Mouse (Mus musculus) lung, postnatal 14 days (tissue): ENCODE measurements around the gene Plxdc1.
"Not testable (repeated sequence)": the region's sequence is repeated elsewhere in the genome, so short reads cannot be mapped to it uniquely, and the experiment has no call there.

Experiments
- DNase-seq: peaks from one replicate; pipeline ENCODE4 v3.0.0; 2021

Plxdc1 gene

DNA sequence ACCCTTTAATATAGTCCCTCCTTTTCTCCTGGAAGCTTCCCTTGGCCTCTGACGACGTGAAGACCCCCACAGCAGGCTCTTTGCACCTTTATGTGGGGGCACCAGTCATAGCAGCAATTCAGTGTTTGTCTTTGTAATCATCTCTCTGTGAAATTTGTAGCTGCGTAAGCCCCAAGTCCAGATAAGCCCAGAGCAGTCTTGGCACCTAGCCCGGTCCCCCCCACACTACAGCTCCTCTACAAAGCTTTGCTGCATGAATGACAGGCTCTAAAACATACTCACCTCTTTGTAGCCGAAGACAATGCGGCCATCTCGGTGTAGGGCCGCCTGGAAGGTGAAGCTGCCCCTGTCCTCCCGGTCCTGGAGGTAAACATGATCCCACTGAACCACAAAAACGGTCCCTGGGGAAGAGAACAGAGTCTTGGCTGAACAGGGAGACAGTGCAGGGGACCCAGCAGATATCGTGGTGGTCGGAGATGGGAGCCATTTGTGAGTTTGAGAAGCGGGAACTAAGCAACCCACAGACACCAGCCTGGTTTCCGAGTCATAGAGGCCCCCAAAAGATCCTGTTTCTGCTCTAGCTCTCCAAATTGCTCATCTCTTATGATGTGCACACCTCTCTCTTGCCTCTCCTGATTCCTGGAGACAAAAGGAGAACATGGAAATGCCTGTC, 31.6 kb downstream of the Plxdc1 start:
- no peak for DNase-seq

DNA sequence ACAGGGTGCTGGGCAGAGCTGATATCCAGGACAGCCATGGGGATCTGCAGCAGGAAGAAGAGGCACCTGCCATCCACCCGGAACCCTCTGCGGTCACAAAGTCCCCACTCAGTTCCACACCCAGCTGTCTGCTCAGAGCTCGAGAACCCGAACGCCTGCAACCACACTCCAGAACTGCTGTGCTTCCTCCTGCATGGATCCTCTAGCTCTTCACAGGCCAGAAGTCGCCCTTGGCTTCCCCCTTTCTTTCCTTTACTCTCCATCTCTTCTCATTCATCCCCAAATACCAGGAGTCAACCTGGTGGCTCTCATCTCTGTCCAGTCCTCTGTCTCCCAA, 32.3 kb downstream of the Plxdc1 start:
- no peak for DNase-seq

DNA sequence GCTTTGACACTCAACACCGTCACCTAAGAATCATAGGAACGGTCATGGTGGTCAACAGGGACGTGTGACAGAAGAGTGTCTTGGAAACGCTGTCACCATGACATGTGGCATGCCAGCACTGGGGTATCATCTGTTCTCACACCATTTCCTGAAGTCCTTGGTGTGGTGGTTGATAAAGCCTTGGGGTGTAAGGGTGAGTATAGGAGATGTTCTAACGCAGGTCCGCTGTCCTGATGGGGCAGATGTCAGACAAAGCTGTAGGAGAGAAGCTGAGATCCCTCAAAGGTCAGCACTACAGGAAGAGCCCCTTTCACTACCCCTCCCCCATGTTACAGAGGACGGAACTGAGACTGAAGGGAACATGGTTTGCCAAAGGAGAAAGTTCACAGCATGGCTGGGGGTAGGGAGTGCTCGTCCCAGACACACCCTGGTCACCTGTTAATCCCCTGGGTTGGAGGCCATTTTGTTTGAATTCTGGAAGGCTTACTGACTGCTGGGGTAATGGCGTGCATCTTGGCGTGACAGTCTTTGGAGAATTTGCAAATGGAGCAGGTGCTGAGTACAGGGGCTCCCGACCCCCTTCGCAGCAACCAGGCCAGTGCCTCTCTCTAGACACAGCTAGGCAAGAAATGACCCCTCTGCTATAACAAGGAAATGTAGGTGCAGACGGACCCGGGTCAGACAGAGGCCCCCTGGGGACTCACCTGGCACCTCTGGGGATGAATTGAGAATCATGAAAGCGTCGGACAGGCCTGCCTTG, 32.9 kb downstream of the Plxdc1 start:
- no peak for DNase-seq

DNA sequence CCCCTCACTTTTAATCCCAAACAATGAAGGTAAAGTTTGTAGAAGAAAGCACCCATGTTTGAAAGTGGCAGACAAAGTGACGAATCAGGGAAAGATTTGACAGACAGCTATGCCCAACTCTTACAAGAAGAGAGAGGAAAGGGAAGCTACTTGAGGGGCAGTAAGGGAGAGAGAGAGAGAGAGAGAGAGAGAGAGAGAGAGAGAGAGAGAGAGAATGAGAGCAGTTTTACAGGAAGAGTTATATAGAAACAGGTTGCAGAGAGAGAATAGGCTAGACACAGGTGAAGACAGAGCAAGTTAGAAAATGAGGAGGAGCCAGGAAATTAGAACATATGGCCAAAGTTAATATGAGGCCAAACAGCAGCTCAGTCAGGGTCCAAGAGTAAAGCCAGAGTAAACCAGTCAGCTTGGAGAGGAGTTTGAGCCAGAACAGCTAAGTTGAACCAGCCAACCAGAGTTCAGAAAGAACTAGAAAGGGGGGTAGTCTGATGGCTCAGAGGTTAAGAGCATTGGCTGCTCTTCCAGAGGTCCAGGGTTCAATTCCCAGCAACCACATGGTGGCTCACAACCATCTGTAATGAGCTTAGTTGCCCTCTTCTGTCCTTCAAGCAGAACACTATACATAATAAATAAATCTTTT, 33.8 kb downstream of the Plxdc1 start:
- DNase-seq: no peak

DNA sequence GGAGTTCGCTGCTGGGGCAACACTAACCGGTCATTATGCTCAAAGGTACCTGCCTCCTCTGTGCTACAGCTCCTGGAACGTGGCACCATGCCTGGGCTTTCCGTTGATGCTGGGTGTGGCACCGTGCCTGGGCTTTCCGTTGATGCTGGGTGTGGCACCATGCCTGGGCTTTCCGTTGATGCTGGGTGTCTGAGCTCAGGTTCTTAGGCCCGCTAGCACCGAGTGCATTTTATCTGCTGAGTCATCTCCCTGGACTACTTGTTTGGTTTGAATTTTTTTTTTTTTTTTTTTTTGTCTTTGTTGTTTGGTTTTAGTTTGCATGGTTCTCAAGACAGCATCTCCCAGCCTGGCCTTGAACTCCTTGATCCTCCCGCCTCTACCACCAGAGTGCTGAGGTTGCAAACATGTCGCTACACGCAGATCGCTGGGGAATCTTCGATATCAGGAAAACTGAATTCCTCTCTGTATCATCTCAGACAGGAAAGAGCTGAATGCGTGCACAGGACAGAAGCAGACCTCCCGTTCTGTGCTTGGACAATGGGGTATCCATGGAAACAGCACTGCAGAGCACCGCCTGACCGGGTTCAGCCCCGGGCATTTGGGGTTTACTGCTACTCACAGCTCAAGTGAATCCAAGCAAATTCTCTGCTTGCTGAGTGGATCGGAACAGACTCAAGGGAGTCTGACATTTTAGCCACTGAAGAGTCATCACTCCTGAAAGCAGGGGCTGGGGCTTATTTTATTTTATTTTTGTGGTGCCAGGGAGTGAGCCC, 36.4 kb downstream of the Plxdc1 start:
- DNase-seq: no peak

DNA sequence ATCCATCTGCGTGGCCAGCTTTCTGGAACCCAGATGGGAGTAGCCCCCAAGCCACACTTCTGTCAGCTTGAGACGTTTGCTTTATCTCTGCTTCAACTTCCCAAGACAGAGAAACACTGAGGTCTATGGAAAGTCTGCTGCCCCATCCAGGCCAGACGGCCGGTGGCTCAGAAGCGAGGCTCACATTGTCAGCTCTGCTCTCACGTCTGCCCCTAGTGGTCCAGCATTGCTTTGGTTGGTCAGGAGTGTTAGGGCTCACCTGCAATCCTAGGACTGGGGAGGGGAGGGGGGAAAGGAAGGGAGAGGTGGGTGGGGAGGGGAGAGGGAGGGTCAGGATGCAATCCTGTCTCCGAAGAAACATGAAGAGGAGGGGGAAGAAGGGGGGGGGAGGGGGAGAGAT, 38.8 kb downstream of the Plxdc1 start:
- DNase-seq: peak; percentile 41

DNA sequence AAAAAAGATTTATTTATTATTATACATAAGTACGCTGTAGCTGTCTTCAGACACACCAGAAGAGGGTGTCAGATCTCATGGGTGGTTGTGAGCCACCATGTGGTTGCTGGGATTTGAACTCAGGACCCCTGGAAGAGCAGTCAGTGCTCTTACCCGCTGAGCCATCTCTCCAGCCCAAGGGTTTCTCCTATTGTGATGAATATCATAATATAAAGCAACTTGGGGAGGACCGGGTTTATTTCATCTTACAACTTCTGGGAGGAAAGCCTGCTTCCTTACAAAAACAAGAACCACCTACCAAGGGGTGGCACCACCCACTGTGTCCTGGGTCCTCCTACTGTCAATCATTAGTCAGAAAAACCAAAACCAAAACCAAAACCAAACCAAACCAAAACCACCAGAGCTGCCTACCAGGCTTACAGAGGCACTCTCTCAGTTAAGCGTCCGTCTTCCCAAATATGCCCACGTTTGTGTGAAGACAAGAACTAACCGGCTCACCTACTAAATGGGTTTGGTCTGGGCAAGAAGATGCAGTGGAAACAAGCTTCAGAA, 40.4 kb downstream of the Plxdc1 start:
- DNase-seq: not testable (repeated sequence)

DNA sequence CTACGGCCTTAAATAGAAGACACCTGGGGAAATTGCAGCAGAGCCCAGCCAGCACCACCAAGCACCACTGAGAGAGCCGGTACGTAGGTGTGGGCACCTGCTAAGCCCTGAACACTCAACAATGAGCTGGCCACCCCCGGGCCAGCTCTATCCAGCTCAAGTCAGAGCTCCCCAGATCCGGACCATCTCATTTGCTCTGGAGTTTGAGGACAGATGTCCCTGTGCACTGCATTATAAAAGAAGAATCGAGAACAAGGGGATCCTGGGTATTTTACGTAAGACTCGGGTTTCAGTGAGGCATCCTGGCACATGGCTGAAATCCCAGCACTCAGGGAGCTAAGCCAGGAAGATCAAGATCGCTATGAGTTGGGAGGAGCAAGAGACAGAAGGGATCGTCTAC, 41.2 kb downstream of the Plxdc1 start:
- no peak for DNase-seq

DNA sequence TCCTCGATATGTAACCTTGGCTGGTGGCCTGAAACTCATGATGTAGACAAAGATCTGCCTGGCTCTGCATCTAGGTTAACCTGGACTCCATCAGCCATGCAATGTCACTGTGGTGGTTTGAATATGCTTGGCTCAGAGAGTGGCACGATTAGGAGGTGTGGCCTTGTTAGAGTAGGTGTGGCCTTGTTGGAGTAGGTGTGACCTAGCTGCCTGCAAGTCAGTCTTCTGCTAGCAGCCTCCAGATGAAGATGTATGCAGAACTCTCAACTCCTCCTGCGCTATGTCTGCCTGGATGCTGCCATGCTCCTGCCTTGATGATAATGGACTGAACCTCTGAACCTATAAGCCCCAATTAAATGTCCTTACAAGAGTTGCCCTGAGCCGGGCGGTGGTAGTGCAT, 43.0 kb downstream of the Plxdc1 start:
- no peak for DNase-seq

DNA sequence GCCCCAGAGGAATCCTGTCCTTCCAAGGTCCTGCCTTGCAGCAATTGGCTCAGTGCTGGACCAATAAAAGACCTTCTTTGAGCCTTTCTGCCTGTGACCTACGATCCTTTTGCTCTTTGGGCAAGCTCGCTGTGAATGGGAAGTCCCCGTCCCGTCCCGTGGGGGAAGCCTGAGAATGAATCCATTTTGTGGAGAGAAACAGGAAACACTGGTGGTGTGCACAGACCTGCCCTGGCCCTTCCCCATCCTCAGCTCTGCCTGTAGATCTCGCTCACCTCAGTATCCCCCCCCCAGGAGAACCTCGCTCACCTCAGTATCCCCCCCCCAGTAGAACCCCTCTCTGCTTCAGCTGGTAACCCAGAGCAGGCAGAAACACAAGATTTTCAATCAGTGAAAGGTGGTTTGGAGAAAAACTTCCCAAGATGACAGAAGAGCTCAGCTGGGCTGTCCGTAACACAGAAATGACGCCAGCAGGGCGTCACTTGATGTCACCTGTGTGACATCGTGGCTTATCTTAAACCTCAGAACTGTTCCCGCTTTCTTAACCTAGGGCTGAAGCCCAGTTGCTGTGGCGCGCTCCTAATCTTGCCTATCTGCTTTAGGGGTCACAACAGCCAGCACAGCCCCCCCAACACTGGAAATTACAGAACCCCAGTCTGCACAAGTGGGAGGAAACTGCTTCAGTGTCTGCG, 43.7 kb downstream of the Plxdc1 start:
- no peak for DNase-seq

DNA sequence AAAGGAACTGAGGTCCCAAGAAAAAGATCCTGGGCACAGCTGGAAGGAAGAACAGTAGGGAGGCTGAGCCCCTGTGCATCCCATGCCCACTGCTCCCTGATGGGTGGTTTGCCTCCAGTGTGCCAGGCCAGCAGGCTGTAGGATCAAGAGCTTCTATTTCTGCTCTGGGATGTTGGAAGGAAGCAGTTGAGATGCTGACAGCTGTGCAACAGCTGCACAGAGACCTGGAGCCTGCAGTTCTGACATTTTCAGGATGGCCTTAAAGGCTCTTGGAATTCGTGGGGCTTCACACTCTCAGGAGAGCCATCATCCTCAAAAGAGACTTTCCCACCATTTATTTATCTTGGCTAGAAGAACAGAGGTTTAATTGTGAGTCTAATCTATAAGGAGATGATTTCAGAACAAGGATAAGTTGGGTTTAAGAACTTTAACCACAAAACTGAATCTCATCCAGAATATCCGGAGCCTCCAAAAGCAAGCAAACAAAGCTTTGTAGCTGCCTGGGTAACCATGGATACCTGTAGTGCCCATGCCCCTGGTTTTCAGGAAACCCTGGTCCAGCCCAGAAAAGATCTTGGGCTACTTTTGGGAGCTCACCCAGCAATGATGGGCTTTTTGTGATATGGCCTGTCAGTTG, 48.7 kb downstream of the Plxdc1 start:
- no peak for DNase-seq

DNA sequence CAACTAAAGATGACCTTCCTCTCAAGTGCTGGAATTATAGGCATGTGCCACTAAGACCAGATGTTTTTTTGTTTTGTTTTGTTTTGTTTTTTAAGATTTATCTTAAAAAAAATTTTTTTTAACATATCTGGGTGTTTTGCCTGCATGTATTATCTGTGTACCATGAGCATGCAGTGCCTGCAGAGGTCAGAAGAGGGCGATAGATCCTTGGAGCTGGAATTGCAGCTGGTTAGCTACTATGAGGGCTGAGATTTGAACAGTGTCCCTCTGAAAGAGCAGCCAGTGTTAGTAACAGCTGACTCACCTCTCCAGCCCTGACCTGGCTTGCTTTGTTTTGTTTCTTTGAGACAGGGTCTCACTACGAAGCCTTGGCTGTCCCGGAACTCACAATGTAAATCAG, 49.5 kb downstream of the Plxdc1 start:
- DNase-seq: peak; percentile 70

DNA sequence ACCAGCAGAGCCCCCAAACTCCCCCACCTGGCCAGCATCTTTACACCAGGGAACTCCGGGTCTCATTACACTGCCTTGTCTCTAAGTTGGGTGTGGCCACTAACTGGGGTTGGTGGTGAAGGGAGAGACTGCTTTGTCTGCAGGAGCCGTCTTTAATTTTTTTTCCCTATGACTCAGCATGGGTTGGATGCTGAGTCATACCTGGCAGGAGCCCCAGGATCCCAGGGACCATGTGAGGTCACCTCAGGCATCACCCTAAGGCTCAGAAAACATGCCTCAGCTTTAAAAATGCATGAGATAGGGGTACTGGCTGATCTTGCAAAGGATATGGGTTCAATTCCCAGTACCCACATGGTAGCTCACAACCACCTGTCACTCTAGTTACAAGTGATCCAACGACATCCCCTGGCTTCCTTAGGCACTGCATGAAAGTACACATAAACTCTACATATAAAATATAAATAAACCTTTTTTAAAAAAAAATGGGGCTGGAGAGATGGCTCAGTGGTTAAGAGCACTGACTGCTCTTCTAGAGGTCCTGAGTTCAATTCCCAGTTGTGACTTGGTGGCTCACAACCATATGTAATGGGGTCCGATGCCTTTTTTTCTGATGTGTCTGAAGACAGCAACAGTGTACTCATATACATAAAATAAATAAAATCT, 50.2 kb downstream of the Plxdc1 start:
- no peak for DNase-seq

DNA sequence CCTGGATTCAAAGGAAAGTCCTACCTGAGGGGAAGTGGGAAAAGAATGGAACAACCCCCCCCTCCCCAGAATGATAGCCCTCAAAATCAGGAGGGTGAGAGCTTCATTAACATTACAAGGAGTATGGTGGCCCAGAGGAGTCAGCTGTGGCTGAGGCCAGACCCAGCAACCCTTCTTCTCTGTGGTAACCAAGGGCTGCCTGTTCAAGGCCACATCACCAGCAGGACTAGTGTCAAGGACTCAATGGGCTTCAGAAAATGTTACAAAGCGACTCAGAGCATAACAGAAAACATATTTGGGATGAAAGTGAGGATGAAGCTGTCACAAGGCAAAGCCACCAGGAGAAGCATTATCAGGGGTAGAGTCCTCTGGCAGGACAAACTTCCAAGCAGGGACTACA, 52.7 kb downstream of the Plxdc1 start:
- DNase-seq: no peak

DNA sequence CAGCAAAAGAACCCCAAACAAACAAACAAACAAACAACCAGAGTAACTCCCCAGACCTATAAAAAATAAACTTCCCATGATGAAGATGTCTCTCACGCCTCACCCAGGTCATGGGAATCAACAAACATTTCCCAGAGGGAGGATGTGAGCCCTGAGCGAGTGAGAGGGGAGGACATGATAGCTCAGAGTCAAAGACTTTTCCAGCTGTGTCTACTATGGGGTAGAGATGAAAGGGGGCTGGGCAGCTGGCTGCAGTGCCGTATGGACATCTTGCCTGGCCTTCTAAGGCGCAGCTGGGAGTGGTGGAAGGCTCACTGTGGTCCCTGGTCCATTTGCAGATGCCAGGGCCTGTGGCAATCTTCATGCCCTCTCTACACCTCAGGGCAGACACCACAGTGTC, 57.3 kb downstream of the Plxdc1 start:
- no peak for DNase-seq

DNA sequence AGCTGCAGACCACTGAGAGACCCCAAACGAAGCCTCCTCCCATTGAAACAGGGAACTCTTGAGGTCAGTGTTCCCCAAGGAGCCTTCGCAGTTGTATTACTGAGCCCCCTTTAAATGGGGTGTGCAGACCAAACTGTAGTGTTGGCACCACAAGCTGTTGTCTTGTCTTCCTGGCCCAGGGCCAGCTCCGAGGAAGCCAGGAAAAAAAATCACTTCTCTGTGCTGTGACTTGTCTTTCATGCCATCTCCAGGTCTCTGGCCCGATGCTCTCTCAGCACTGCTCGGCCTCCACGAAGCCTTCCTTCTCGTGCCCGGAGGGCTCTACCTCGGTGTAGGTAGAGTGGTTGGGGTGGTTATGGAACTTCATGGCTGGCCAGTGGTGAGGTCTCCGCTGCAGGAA, 62.0 kb downstream of the Plxdc1 start:
- DNase-seq: no peak

DNA sequence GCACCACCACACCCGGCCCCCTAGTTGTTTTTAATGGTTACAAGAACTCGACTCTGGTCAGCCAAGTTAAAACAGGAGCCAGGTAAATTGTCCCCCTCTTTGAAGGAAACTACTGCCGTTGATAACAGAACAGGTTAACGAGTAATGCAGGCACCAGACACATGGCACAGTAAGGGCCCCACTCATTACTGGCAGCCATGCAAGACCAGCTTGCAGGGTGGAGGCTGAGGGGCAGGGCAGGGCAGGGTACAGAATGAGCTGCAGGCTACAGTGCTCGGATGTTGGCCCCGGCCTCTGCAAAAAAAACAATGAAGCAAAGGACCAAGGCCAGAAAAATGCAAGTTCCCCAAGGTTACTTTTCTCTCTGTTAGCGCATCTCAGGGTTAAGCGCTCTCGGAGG, 62.6 kb downstream of the Plxdc1 start:
- no peak for DNase-seq

DNA sequence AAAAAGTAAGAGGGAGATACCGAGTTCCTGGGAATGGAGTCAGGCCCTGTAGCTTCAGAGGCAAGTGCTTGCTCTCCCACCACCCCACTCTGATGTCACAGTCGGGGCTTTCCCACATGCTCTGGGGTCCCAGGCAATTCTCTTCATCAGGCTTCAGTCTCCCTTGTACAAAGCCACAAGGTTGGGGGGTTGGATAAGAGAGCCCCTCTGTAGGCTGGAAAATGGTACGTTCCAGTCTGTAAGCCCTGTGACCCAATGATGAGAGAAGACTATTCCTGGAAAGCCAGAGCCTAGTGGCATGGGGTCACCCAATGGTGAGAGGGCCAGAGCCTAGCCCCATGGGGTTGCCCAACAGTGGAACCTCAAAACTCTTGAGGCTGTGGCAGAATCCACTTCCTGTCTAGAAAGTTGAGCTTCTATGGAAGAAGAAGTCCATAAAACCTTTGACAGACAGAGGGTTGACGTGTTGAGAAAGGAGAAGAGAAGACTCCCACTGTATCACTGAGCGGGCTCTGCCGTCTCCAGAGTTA, 70.2 kb downstream of the Plxdc1 start:
- DNase-seq: no peak

DNA sequence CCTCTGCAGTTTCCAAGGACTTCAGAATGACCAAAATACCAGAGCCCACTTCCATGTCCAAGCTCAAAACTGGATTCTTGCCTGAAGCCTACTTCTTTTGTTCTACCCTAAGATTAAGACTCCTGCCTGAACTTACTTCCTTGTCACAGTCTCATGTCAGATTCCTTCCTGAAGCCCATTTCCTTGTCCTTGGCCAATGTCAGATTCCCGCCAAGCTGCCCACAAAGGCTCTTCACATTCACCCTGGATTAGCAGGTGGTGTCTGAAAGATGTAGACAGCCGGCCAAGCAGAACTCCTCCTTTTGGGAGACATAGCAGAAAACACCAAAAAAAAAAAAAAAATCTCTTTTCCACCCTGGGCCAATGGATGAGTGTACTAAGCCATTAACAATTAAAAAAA, 70.8 kb downstream of the Plxdc1 start:
- no peak for DNase-seq

DNA sequence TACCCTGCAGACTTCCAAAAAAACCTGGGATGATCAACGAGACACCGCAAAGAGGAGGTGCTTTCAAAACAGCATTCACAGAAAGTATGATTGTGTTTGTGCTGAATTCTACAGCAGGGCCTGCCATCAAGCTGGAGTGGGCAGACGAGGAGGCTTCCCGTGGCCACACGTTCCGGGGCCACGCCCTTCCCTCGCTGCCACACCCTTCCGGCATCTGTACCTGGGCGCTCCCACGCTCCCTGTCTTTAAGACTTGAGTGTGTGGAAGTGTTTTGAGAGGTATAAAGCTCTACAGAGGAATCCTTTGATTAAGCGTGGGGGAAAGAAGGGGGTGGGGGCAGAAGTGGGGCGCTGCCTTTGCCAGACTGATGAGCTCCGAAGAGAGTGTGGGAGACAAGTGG, 73.1 kb downstream of the Plxdc1 start:
- no peak for DNase-seq

DNA sequence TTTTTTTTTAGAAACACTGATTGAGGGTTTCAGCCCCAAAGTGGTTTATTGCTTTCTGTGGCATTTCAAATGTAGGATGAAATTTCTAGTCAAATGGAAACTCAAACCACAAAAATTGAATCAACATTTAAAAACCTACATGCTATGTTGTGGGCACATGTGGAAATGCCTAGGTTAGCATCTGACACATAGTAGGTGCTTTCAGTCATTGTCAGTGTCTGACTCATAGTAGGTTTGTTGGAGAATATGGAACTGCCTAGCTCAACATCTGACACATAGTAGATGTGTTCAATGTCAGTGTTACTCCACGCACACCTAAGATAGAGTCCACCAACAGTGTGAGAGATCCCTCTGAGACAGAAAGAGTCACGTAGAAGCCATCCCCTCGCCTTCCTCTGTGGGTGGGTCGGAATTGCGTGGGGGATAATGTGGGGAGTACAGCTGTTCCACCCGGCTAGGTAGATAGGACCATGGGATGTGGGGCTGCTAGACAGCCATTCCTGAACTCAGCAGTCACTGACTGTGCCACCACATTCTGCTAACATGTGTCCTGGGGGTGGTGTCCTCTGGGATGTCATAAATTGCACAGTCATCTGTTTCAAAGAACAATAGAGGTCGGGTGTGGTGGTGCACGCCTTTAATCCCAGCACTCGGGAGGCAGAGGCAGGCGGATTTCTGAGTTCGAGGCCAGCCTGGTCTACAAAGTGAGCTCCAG, 77.5 kb downstream of the Plxdc1 start:
- DNase-seq: no peak
